Mouse (Mus musculus): ENCODE data around the gene Zdhhc21.

Zdhhc21 gene

DNA sequence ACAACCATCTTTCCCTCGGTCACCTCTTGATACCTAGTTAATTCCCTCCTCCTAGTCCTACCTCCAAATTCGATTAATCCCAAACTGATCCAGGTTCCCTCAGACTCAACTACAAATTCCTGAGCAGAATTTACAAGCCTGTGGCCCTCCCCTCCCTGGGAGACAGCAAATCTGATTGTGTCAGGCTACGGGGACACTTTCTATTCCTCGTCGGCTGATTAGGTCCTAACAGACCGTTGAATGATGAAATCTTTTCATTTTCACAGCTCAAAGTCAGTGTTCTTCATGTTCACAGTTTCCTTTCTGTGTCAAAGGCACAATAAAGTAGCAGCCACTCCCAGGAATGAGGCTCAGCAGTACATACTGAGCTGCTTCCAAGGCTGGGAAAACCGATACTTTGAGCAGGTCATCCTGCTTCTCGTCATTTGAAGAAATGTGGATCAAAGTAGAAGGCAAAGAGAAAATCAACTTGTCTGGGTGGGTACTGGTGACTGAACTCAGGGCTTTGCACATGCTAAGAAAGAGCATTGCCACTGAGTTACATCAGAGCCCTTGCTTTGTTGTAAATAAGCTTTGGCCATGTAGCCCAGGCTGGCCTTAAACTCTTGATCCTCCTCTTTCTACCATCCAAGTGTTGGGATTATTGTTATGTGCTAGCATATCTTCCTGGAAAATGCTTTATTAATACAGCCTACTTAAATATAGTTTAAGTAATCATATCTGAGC lies 5.4 kb upstream of the Zdhhc21 start:
- DNase-seq (ENCODE audit: low spot score), result no peak

GRCm38 (mm10) chr4:82863316-82863715 lies 3.6 kb upstream of the Zdhhc21 start:
- no peak for DNase-seq (ENCODE audit: low spot score)

GRCm38 (mm10) chr4:82861451-82861850 lies 1.7 kb upstream of the Zdhhc21 start:
- DNase-seq (ENCODE audit: low spot score), result no peak

DNA sequence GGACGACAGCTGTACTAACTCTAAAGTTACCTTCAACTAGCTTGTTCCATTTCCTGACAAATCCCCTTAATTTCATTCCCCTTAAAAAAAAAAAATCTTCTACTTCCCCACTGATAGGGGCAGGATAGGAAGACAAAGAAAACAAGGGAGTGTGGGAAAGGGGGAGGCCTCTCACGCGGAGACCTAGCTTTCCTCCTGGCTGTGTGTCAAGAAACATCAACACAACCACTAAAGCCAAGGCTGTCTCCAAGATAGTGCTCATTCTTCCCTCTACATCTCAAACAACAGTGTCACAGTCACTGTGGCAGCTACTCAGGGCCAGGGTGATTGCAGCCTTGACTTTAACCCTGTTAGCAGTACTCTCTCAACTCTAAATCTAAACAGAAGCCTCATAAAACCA lies 808 bp upstream of the Zdhhc21 start:
- DNase-seq (ENCODE audit: low spot score), result no peak

DNA sequence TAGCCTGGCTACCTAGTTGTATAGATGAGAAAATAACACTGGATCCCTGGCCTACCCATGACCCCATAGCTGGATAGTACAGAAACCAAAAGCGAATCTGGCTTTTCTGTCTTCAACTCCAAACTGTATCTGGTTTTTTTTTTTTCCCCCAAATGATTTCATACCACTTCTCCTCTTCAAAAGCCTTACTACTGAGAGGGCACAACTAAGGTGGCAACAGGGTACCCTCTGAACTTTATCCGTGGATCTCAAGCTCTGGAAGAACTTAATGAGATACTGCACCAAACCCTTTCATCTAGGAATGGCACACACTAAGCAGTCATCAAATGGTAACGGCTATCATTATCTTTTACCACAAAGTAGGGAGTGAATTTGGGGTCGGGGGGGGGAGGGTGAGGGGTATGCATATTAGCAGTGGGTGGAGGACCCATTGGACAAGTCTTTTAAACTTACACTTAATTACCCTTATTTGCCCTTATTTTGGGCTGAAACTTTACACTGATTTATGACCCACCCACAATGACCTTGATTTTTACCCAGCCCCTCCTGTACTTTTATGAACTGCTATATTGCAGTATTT lies 1.2 kb downstream of the Zdhhc21 start:
- DNase-seq (ENCODE audit: low spot score), result no peak

- no peak for DNase-seq (ENCODE audit: low spot score)
These were observed 2.8 kb downstream of the Zdhhc21 start for GRCm38 (mm10) chr4:82856986-82857385.

- no peak for DNase-seq (ENCODE audit: low spot score)
These were observed 5.9 kb downstream of the Zdhhc21 start for GRCm38 (mm10) chr4:82853809-82854208.

GRCm38 (mm10) chr4:82848552-82849234 lies 11.1 kb downstream of the Zdhhc21 start:
- no peak for DNase-seq (ENCODE audit: low spot score)

- DNase-seq (ENCODE audit: low spot score), result no peak
These were observed 22.1 kb downstream of the Zdhhc21 start for GRCm38 (mm10) chr4:82837526-82838240.

- DNase-seq (ENCODE audit: low spot score), result no peak
These were observed 28.6 kb downstream of the Zdhhc21 start for GRCm38 (mm10) chr4:82831155-82831554.

GRCm38 (mm10) chr4:82829429-82829828 lies 30.3 kb downstream of the Zdhhc21 start:
- DNase-seq (ENCODE audit: low spot score), result no peak

GRCm38 (mm10) chr4:82827001-82827400 lies 32.8 kb downstream of the Zdhhc21 start:
- no peak for DNase-seq (ENCODE audit: low spot score)

GRCm38 (mm10) chr4:82817833-82818232 lies 41.9 kb downstream of the Zdhhc21 start:
- no peak for DNase-seq (ENCODE audit: low spot score)

- no peak for DNase-seq (ENCODE audit: low spot score)
These were observed 43.4 kb downstream of the Zdhhc21 start for GRCm38 (mm10) chr4:82816351-82816750.

GRCm38 (mm10) chr4:82815296-82815695 lies 44.5 kb downstream of the Zdhhc21 start:
- no peak for DNase-seq (ENCODE audit: low spot score)

DNA sequence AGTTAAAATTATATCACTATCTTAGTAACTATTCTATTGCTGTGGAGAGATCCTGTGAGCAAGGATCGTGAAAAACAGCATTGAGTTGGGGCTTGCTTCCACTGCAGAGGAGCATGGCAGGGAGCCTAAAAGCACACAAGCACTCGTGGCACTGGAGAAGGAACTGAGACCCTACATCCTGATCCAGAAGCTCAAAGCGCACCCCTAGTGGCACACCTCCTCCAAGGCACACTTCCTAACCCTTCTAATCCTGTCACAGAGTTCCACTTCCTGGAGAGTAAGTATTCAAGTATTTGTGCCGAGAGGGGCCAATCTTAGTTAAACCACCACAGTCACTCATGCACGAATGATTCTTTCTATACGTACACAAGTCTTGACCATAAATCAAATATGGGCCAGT lies 46.4 kb downstream of the Zdhhc21 start:
- no peak for DNase-seq (ENCODE audit: low spot score)

DNA sequence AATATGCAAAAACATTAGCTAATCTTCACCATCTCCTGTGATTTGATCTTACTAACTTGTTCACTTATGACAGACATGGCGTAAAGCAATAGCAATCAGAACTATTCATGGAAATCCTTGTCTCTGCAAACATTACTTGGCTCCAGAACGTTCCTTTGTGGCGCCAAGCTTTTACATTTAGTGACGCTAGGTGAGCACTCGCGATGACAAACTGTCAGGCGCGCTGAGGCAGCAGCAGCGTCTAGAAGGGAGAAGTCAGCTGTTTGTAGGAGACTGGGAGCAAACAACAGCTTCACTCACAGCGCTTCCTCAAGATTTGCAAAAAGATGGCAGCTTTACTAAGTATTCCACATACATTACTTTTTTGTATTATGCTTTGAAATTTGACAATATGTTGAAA lies 51.9 kb downstream of the Zdhhc21 start:
- no peak for DNase-seq (ENCODE audit: low spot score)

DNA sequence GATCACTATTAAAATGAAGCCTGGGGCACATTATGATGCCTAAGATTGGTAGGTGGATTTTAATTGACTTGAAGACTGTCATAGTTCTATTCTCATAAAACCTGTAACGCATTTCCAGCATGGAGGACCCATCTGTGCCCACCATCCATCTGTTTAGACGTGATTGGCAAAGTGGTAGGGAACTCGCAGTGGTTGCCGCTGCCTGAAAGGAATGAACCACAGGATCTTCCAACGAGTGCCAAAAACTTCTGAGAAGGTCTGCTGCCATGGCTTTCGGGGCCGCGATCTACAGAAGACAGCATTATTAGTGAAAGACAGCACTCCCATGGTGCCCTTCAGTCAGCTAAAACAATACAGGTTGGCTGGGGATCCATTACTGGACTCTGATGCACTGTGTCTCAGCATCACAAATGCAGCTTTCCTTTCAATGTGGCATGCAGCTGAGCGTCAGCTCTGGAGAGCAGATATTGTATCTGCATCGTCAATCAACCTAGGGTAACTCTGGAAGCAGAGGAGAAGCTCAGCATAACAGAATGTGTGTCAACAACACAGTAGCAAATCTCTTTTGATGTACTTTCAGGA lies 53.5 kb downstream of the Zdhhc21 start:
- no peak for DNase-seq (ENCODE audit: low spot score)

DNA sequence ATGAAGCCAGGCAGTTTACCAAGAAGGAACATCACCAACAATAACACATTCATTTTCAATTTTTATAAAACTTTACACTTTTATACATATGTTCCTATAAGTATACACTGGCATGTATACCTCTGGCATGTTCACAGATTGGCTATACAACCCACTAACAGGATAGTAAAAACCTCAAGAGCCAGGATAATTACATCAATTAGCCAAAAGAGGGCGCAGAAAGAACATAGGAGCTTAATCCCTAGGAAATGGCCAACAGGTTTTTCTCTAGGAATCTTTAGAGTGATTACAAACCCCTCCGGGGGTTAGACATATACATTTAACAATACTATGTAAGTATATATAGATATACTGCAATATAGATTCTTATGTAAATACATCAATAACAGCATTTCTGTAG lies 55.7 kb downstream of the Zdhhc21 start:
- DNase-seq (ENCODE audit: low spot score), result no peak

- DNase-seq (ENCODE audit: low spot score), result no peak
These were observed 66.2 kb downstream of the Zdhhc21 start for GRCm38 (mm10) chr4:82793608-82794007.

GRCm38 (mm10) chr4:82792906-82793580 lies 66.7 kb downstream of the Zdhhc21 start:
- no peak for DNase-seq (ENCODE audit: low spot score)
